Mouse (Mus musculus) c-Kit-positive CD71-negative TER-119-negative erythroid progenitor cells, embryonic 14.5 days (primary cell): ENCODE measurements at regions not wholly inside any gene's neighbourhood (a gene's known extent, or its start where the extent isn't known, plus 50 kb on each side); places are given as distances from the start of the nearest gene placed in this dataset.

Experiments
- DNase-seq: peaks from one replicate; pipeline ENCODE4 v3.0.0-alpha.2; 2013; ENCODE audit warnings: low read depth

GRCm38 (mm10) chr8:34709316-34709715, 597.8 kb upstream of the Gm10131 start:
- no peak for DNase-seq

- DNase-seq, result no peak
Observed at GRCm38 (mm10) chr8:34703351-34703750, 591.8 kb upstream of the Gm10131 start.

DNA sequence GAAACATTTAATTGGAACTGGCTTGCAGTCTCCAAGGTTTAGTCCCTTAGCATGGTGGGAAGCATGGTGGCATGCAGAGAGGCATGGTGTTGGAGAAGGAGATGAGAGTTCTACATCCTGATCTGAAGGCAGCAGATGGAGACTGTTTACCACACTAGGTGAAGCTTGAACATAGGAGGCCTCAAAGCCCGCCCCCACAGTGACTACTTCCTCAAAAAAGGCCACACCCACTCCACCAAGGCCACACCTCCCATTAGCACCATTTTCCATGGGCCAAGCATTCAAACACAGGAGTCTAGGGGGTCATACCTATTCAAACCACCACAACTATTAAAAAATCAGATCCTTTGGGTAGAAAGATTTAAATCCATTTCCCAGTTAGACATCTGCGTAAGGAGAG, 591.3 kb upstream of the Gm10131 start:
- no peak for DNase-seq

DNA sequence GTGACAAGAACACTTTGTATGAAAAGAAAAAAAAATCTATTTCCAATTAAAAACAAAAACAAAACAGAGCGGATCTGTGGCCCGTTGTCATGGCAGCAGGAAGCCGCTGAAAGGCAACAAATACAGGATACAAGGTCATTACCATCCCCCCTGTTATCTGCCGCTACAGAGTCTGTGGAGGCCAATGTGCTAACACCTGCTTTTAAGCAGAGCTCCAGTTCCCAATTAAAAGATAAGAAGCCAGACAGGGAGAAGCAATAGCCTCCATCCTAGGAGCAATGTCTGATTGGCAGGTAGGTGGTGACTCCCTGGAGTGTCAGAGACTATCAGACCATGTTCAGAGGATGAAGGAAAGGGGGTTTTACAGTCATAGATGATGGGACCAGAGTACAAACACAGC, 587.5 kb upstream of the Gm10131 start:
- no peak for DNase-seq

DNA sequence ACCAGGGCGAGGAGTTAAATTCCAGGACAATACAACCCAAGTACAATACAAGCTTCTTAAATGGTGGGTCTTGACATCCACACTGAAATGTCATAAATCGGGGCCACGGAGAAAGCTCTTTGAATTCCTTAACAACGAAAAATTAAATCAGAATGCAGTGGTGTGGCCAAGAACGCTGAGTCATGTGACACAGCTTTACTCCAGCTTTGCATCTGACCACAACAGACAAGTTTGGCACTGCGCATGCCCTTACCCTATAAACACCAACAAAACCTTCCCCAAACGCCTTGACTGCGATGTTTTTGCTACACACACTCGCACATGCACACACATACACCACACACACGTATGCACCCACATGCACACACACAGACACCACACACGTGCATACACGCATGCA, 584.8 kb upstream of the Gm10131 start:
- DNase-seq, result no peak

- no peak for DNase-seq
Observed at GRCm38 (mm10) chr8:34692606-34693005, 581.1 kb upstream of the Gm10131 start.

- no peak for DNase-seq
Observed at GRCm38 (mm10) chr8:34691776-34692175, 580.2 kb upstream of the Gm10131 start.

- DNase-seq, result no peak
Observed at GRCm38 (mm10) chr8:34689825-34690493, 578.4 kb upstream of the Gm10131 start.

DNA sequence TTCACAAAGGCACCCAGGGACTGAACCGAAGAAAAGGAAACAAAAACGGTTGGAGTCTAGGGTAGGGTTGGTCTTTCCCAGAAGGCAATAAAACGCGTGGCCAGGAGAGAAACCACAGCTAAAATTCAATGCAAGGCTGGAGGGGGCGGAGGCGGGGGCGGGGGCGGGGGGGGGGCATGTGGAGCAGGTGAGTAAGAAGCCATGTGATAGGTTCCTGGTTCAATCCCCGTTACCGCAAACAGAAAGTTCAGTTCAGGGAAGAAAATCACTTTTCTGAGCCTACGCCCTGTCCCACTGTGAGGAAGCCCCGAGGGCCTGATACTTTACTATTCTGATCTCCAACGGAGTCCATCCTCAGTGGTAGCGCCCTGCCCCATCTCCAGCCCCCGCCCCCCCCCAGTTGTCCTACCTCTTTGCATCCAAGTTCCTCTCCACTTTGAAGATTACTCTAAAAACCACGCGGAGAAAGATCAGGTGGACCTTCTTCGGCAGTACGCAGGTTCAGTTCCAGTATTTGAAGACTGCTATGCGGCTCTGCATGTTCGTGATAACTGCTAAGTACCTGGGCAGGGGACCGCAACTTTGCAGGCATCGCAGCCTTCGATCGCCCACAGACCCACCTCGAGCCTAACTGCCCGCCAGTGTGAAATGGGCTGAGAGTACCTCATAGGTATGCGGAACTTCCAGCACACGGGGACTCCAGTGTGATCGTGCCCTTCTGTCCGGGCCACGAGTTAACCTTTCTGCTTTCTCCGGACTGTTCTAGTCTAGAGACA, 577.7 kb upstream of the Gm10131 start:
- no peak for DNase-seq

- no peak for DNase-seq
Observed at GRCm38 (mm10) chr8:34688396-34689048, 577.0 kb upstream of the Gm10131 start.

DNA sequence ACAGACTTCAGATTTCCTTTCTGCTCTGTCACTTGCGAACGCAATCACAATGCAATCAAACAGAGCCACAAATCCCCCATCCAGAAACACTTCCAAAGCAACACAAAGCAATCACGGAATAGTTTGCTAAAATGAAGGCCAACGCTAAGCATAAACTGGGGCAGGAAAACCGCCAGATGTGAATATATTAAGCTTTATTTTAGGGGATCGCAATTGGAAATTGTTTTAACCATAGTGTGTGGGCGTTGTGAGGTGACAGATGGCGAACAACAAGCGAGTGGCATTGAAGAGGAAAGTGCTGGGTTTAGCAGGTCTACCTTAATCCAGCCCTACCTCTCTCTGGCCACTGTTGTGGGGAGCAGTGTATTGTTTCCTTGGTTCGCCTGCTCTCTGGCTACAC, 574.8 kb upstream of the Gm10131 start:
- DNase-seq, result no peak

- no peak for DNase-seq
Observed at GRCm38 (mm10) chr8:34684683-34685082, 573.1 kb upstream of the Gm10131 start.

DNA sequence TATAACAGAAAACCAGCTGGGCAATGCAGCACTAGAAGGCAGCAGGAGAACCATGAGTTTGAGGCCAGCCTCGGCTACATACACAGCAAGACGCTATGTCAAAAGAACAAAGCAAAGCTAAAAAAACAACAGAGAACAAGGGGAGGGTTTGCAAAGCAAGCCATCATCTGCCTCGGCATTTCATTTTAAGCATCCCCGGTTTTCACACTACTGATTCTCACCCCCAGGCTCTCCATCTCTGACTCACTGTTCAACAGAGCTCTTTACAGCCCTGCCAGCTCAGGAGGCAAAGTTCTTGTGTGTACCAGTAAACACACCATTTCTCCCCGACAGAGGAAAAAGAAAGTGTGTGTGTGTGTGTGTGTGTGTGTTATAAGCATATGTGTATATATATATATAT, 571.6 kb upstream of the Gm10131 start:
- DNase-seq, result no peak

DNA sequence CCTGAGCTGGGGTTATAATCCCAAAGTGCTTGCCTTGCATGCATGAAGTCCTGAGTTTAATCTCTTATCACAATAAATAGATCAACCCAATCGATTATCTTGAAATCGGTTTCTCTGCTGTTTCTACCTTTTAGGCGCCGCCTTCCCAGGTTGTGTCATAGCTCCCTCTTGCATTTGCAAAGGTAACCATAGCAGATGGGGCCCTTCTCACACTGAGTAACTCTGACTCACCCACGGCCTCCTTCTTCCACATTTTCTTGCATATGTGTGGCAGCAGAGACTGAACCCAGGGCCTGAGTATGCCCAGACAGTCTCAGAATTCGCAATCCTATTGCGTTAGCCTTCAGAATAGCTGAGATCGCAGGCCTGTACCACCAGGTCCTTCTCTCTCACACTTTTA, 570.7 kb upstream of the Gm10131 start:
- DNase-seq, result no peak

- no peak for DNase-seq
Observed at GRCm38 (mm10) chr8:34679565-34680291, 568.2 kb upstream of the Gm10131 start.

DNA sequence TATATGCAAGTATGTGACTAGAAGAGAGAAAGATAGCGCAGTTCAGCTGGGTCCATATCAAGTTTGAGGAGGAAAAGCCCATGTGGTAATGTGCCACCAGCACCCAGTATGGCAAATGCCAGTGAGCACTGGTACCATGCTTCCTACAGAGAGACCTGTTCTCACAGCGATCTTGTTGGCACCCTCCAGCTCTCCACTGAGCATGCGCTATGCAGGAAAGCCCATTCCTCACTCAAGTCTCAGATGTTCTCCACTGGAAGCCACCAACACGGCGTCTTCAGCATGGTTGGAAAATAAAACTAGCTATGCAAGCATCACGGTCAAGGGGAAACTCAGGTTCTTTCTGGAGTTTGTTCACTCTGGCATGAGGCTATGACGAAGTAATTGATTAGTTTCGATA, 567.3 kb upstream of the Gm10131 start:
- no peak for DNase-seq

GRCm38 (mm10) chr8:34671716-34672115, 560.2 kb upstream of the Gm10131 start:
- no peak for DNase-seq

DNA sequence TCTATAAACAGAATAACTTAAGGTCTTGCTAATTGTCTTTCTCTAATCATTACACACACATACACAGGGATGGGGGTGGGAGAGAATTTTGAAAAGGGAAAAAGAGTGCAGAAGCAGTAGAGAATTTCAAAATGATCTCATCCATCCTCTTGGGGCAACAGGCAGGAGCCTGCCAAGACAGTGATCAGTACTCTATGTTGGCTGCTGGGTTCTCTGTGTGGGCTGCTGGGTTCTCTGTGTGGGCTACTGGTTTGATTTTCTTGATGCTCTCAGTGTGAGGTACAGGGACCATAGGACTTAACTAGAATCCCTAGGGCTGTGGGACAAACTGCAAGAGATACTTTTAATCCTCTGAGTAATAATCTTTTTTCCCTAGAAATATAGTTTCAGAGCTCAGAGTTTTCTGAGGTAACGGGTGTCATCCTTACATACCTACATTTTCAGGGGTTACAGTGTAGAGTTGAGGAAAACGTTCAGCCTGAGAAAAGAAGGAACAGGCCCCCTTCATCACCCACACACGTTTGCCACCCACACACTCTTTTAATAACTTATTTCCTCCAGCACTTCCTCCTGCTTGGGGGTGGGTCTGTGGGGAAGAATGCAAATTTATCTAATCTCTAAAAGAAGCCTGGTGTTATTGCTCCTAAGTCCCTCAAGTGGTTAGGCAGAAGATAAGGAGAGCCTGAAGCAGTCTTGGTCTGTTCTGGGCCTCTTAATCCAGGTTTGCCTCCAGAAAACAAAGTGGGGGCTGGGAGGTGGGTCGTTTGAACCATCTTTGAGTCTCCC, 559.6 kb upstream of the Gm10131 start:
- DNase-seq, result no peak

DNA sequence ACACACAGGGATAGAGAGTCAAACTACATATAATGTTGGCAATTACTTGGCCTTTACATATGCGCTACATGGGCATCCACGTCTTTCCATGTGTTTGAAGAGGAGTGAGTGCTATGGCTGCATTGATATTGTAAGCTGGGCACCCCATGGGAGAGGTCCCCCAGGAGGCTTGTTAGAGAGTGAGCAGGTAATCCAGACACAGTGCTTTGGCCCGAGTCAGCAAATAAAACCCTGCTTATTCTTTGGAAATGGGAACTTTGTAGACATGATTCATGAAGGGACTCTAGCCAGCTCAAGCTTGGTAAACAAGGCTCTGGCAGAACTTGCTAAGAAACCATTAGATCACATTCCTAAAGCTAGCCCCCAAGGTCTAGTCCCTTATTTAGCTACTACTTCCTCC, 557.6 kb upstream of the Gm10131 start:
- no peak for DNase-seq

GRCm38 (mm10) chr8:34664429-34664828, 552.9 kb upstream of the Gm10131 start:
- no peak for DNase-seq

DNA sequence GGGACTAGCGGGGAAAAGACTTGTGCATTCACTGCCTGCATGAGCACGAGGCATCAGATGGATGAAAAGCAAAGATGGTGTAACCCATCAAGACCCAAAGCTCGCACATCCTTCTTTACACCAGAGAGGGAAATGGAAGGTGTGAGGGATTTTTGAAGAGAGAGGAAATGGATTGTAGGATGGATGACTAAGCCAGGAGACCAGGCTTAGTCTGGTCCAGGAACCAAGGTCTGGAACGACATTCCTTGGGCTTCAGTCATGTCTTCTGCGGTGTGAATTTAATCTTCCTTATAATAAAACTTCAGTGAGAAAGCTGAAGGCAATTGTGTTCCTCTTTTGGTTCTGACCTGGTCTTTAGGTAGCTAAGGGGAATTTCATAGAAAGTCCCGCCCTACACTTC, 551.0 kb upstream of the Gm10131 start:
- no peak for DNase-seq

DNA sequence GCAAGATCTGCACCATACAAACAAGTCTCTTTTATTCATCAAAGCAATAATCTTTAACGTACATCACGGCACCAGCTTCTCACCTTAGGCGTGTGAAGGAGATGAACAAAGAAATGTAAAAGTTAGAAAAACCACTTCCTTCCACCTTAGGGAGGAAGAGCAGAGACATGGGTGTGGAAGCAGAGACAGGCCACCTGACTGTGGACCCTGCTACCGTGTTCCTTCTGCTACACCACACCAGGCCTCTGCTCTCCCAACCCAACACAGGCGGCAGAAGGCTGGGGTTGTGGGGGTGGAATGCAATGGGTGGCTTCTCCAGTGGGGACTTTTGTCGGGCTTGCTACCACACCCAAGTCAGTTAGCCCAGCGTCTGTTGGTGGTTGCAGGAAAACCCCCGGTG, 540.2 kb upstream of the Gm10131 start:
- no peak for DNase-seq
